Mouse (Mus musculus) layer of hippocampus, adult 9-10 months (tissue): ENCODE data around the gene Ccpg1os.

ENCODE experiments used
- DNase-seq: peaks from one replicate; pipeline ENCODE4 v3.0.0; 2022; ENCODE audit warnings: low spot score

Gene Ccpg1os

DNA sequence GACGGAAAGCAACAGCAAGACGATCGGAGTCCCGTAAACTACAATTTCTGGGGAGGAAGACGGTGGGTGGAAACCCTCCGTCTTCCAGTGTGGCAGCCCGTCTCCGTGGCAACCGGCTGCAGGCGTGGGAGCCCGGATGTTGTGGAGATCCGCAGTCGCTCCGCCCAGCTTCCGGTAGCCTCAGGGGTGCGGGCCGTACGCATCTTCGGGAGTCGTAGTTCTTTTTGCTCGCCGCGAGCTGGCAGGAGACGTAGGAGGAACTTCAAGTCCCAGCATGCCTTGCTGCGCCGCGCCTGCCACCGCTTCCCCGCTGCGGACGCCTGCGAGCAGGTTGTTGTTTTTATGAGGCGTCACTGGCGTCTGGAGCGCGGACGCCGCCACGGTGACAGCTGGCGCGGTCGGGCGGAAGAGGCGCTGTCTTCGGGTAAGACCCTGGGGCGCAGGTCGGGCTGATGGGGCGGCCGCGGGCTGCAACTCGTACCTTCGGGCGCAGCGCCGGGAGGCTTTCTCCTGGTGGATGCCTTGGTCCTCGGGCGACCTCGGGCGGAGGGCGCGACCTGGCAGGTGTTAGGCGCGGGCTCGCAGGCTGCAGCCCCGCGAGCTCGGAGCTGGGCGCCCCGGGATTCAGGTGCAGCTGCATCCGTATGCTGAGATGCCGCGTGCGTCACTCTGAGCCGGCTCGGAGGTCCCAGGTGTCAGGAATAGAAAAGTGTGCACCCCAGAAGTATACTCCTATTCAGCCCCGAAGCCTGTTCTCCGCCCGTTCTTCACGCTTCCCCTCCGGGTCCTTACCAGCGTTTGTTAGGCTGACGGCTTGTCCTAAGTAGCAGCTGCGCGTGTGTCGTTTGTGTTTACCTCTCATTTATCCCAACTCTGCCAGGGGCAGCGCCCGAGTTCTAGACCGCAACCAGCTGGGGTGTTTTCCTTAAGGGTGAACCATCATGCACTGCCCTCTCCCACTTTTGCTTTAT is at the start of gene Ccpg1os, which contains the start of gene Ccpg1:
Ccpg1os (minus strand) TSS at position 133 of the 971 bp plus-strand sequence.
Ccpg1 (plus strand) TSS at position 180 of the 971 bp plus-strand sequence.
- DNase-seq, result peak; percentile 87

DNA sequence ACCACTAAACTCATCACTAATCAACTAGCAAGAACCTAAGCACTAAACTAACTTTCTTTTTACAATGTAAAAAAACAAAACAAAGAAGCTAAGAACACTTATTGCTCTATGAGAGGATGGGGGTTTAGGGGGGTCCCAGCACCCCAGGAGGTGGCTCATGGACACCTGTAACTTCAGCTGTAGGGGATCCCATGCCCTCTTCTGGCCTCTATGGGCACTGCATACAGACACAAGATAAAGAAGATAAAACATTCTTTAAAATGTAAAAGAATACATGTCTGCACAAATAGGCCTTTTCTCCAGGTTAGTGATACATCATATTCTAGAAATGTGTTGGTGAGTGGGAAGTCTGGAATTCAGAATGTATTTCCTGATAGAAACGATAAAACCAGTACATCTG is 48.2 kb upstream of the Ccpg1os start:
- no peak for DNase-seq

DNA sequence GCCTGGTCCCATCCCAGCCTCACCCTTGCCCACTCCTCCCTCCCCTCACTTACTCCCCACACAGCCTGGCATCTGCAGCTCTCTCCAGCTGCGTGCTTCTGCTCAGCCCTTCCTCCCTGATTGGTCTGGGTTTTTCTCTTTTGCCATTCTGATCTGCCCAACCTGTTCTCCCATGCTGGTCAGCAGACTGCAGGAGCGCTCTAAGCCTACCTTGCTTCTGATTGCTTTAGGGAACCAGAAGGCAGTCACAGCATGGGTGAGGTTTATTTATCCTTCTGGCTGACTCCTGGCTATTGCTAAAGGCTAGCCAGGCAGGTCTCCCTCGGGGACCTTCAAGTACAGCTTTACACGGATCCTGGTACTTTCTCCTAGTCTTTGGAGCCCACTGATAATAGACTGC is 46.2 kb upstream of the Ccpg1os start:
- no peak for DNase-seq

DNA sequence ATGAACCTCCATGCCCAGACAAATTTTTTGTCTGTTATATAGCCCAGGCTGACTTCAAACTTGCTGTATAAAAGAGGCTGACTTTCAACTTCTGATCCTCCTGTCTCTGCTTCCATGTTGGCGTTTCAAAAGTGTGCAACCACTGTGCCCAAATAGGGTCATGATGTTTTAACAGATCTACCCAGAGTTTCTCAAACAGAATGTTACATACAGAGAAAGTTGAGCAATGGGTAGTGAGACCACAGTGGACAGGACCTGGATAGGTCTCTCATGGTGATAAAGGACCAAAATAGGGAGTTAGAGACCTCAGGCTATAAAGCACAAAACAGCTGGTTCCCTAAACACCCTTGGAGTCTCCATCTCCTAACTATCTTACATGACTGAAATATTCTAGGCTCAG is 45.3 kb upstream of the Ccpg1os start:
- DNase-seq, result no peak

DNA sequence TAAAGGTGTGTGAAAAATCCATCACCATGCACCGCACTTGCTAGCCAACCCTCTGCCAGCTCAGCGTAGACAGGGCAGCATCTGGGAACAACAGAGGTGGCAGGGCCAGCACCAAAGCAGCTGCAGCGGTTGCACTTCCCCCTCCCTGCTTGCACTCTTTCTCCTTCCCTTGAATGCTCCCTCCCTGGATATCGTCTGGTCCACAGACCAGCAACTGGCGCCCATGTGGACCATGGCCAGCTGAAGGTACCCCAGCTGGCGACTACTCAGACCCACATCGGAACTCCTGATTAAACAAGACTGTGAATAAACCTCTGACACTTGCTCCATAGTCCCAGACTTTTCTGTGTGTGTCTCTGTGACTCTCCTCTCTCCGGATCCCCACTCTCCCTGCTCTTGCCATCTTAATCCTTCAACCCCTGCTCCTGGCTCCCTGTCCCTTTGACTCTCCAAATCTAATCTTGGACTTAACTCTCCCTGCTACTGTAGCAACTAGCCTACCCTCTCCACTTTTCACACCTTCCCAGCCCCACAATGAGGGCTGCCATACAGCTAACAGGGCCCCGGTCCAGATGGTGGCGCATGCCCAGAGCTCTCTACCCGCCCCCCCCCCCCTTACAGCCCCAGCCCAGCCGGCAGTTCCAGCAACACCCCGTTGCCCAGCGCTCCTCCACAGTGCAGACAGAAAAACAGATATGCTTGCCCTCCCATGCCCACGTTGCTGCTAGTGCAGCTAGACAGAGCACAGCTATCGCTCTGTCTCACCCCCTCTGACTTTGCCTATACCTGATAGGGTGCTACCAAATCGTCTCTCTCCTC is 40.8 kb upstream of the Ccpg1os start:
- no peak for DNase-seq

DNA sequence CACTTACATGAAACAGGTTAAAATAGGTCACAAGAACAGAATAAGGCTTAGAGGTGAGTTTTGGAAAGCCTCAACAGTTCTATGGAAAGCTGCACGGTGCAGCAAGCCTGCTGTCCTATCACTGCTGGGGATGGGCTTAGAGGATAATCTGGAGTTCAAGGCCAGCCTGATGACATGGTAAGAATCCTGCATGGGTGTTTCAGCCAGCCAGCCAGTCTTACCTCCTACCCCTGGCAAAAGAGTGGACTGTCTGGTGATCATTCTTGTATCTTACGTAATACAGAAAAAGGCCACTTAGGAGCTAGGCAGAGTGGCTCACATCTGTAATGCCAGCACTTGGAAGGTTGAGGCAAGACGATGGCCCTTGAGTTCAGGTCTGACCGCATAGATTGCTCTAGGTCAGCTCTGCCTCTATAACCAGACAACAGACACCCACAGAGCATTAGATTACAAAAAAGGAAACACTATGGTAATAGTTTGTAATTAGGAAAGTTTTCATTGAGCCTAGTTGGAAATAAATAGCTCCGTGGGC is 35.5 kb upstream of the Ccpg1os start:
- no peak for DNase-seq

DNA sequence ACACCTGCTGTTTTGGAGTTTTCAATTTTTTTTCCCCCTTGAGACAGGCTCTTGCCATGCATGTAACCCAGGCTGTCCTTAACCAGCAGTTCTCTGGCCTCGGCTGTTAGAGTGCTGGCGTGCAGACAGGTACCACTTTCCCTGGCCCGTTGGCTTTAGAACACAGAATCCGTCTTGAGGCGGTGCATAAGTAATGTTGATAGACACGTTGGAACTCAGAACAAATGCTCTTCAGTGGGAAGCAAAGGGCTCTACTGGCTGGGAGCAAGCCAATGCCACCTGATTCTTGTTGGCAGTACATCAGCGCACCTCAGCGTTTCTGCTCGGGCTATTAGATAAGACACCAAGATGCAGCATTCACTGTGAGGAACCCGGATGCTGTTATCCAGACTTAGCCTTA is 34.7 kb upstream of the Ccpg1os start:
- DNase-seq, result no peak

DNA sequence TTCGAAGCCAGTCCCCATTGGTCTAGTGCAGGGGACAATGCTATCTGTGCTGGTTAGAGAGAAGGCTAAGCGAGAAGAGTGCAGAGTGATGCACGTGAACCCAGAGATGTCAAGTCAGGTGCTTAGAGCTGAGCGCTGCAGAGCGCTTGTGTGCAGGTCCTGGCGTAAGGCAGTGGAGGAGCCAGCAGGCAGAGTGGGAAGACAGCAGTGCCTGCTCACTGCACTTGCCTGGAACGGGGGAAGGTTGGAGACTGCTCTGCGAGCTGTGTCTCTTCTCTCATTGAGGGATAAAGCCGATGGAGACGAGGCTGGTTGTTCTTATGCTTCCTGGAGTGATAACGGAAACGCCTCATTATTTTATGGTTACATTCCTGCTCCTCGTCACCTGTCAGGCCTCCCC is 29.5 kb upstream of the Ccpg1os start:
- DNase-seq, result no peak

DNA sequence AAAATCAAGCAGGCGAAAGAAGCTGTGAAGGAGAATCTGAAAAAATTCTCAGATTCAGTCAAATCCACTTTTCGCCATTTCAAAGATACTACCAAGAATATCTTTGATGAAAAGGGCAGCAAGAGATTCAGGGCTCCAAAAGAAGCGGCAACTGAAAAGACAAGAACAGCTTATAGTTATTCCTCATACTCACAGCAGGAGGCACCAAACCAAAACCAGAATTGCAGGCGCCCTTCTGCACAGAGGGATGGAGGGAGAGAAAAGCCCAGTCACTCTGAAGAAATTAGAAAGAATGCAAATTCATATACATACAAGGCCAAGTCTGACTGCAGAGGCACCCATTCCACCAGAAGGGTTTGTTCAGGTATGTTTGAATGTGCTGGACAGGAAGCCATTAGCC is 27.4 kb upstream of the Ccpg1os start:
- DNase-seq, result no peak

DNA sequence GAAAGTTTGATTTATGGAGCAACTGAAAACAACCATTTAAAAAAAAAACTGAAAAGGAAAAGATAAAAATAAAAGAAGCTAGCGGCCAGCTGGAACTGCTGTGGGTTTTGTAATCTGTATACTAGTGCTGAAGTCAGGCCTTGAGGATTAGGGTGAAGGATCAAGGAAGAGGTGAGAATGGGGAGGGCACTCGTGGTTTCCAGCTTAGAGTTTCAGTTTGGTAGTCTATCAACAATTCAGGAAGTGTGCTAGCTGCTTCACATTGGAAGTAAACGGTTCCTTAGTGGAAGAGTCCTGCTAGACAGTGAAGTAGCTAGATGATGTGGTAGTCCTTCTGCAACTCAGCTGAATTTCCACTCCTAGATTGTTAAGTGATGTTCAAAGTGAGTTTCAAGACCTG is 23.2 kb upstream of the Ccpg1os start:
- DNase-seq, result no peak

DNA sequence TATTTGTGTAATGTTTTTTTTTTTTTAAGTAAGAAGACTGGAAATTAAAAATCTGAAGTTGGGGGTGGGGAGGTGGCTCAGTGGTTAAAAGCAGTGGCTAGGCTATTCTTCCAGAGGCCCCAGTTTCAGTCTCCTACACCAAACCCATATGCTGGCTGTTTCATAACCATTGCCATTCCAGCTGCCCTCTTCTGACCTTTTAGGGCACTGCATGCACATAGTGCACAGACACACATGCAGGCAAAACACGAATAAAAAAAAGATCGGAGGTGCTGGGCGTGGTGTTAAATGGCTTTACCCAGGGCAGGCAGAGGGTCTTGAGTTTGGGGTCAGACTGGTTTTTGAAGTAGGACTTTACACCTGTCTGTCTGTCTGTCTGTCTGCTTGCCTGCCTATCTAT is 21.0 kb upstream of the Ccpg1os start:
- no peak for DNase-seq

DNA sequence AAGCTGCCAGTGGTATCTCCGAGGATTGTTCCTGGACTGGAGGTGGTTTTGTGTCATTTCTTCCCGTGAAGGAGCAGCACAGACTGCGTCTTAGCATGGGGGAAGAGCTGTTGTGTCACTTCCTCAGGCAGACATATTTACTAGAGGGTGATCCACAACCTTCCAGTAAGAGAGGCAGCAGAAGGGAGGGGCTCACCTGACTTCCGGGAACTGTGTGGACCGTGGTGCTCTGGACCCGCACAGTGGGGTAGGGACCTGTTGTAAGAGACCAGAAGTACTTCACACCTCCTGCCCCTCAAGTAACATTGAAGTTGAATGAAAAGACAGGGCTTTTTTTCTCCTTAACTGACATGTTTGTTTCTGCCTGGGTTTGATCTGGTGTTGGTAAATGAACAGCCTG is 19.9 kb upstream of the Ccpg1os start:
- no peak for DNase-seq

DNA sequence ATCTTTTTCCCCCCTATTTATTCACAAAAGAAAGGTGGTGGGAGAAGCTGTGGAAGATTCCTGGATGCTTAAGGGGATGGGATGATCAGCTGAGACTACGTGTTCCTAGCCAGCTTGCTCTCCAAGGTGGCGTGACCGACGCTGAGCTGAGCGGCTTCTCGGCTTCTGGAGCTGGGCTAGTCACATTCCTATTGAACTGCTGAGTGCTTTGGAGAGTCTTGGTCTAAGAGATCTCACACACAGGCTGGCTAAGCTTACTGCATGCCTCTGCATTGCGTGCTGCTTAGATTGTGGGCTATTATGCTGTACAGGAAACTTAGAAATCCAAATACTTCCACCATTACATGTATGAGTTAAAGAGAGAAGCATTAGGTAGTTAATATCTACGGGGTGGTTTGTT is 18.9 kb upstream of the Ccpg1os start:
- no peak for DNase-seq

DNA sequence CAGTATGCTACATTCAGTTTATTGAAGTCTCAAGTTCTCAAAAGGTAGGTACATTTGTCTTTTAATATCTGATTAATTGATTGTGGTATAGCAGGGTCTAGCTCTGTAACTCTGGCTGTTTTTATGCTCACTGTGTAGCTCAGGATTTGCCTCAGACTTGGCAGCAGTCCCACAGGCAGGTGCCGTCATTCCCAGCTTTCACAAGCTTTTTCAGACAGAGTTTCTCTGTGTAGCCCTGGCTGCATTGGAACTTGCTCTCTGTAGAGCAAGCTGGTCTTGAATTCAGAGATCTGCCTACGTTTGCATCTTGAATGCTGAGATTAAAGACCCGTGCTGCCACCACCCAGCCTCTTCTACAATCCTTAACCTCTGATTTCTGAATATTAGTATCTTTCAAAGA is 17.0 kb upstream of the Ccpg1os start:
- DNase-seq, result no peak

DNA sequence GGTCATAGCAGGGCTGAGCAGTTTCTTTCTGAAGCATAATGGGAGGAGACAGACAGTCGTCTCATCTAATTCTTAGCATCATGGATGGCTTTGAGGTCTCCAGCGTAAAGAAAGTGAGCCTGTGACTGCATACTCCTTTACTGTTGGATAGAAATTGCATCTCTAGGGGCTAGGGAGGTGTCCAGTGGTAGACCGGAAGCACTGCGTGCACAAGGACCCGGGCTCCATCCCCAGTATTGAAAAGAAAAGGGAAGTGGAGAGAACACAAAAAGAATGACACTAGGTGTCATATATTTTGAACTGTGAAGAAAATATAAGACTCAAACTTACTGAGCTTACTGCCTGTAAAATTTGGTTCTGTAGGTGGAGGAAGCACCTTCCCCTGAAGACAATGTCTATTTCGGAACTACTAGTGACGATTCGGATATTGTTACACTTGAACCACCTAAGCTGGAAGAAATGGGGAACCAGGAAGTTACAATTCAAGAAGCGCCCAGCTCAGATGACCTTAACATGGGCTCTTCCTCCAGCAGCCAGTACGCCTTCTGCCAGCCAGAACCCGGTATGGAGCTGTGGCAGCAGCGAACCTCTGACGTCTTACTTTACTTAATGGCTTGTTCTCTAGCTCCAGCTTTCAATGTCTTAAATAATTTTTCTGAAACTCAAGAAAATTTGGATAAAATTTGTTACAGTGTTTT is 16.3 kb upstream of the Ccpg1os start:
- no peak for DNase-seq

DNA sequence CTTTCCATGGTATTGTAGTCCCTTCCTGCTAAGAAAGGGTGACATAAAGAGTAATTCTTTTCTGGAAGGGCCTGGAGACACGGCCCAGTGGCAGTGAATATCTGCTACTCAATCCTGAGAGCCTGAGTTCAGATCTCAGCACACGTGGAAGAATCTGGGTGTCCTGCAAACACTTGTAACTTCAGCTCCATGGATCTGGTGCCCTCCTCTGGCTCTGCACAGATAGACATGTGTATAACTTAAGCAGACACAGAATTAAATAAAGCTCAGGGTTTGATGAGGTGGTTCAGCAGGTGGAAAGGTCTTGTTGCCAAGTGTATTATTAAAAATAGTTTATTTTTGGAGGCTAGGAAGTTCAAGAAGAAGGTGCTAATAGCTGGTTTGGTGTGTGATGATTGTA is 15.3 kb upstream of the Ccpg1os start:
- DNase-seq, result no peak

DNA sequence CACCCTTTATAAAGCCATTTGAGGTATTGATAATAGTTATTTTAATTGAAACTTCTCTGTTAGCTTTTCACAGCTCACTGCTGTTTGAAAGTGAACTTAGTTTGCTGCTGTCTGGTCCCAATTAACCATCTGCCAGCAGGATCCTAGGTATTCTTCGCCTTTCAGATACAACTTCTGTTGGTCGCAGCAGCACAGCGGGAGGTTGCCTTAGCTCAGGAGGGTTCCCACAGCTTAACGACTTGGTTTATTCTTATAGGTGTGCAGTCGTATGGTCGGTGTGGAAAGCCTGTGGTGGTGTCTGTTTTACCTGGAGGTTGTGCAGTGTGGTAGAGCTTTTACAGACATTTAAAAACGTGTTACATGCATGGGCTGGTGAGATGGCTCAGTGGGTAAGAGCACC is 11.6 kb upstream of the Ccpg1os start:
- DNase-seq, result no peak

DNA sequence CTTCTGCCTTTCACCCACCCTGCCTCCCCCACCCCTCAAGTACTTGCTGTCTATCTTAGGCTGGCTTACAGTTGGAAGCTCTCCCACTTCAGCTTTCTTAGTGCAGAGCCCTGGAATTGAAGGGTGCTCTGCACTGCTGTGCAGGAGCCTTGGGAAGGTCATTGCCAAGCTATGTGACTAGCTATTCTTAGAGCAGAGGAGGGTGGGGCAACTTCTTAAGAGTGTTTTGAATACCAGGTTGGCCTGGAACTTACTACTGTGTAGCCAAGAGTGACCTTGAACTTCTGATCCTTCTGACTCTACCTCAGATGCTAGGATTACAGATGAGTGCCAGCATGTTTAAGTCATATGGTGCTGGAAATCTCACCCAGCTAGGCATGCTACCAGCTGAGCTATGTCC is 11.0 kb upstream of the Ccpg1os start:
- no peak for DNase-seq

DNA sequence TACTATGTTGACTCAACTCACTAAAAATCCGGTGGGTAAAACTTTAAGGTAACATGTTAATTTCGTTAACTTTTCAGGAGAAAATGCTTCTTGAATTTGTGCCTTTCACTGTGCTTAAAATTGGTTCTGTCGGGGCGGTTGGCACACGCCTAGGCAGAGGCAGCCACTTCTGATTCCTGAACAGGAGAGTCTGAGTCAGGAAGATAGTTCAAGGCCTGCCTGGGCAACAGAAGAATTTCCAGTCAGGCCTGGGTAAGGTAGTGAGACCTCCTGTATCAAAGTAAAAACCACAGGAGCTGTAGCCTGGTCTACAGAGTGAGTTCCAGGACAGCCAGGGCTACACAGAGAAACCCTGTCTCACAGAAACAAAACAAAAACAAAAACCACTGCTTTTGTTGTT is 7.4 kb upstream of the Ccpg1os start:
- no peak for DNase-seq

DNA sequence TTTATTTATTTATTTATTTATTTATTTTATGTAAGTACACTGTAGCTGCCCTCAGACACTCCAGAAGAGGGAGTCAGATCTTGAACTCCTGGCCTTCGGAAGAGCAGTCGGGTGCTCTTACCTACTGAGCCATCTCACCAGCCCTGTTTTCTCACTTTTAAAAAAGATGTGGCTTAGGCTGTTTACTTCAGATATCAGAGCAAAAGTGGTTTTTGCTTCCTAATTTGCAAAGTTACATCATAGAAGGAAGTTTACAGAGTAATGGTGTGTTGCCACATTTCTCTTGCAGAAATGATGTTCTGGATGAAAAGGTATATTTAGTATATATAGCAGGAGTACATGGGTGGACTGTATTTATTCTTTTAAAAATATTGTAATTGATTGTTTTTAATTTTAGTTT is 6.2 kb upstream of the Ccpg1os start:
- DNase-seq, result no peak

DNA sequence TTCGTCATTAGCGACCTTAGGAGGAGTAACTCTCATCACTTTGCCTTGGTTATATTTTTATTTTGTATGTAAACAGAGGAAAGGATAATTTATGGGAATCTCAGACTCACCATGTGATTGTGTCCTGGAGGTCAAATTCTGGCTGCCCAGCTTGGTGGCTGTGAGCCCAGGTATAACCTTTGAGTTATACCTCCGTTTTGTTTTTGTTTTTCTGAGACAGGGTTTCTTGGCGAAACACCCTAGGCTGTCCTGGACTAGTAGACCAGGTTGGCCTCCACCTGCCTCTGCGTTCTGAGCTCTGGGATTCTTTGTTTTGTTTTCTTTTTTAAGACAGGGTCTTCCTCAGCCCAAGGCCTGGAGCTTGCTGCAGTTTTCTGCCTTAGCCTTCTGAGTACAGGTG is 3.5 kb upstream of the Ccpg1os start:
- DNase-seq, result no peak

DNA sequence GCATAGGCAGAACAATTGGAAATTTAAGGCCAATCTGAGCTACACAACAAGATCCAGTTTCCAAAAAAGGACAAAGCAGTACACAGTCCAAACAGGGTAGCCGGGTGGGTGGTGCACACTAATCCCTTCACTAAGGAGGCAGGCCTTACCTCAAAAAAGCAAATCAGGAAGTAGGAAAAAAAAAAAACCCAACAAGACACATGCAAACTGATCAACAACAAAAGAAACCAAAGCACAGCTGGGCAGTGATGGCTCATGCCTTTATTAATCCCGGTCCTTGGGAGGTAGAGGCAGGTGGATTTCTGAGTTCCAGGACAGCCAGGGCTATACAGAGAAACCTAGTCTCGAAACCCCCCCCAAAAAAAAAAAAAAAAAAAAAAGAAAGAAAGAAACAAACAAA is 2.5 kb upstream of the Ccpg1os start:
- DNase-seq, result no peak
